Mouse (Mus musculus) left cerebral cortex, postnatal 10 days (tissue): ENCODE measurements around the gene Amigo1. TPM values are rescaled to one million over a fixed set of nuclear protein-coding genes. Genes with fewer than 3 reads are reported as not detected.

ENCODE experiments used
- DNase-seq, 2 experiments: peaks; one replicate each; pipeline ENCODE4 v3.0.0; 2021 to 2022; ENCODE audit warnings: low spot score in 2 of 2, mixed read lengths in 1 of 2; ENCODE audit errors: extremely low spot score in 1 of 2
- intact Hi-C: fragments of 180-260 bp; cut with DNase I; formaldehyde crosslinking; loops from one replicate; pipeline ENCODE4 v1.15.1; 2025
- total RNA-seq, 2 experiments: library from RNA; stranded (reverse); gene quantifications; 2 replicates each; pipeline ENCODE4 v1.2.3; 2021

The Amigo1 gene
- total RNA-seq: 10 to 100 TPM; 36.4 to 38.5 TPM

DNA sequence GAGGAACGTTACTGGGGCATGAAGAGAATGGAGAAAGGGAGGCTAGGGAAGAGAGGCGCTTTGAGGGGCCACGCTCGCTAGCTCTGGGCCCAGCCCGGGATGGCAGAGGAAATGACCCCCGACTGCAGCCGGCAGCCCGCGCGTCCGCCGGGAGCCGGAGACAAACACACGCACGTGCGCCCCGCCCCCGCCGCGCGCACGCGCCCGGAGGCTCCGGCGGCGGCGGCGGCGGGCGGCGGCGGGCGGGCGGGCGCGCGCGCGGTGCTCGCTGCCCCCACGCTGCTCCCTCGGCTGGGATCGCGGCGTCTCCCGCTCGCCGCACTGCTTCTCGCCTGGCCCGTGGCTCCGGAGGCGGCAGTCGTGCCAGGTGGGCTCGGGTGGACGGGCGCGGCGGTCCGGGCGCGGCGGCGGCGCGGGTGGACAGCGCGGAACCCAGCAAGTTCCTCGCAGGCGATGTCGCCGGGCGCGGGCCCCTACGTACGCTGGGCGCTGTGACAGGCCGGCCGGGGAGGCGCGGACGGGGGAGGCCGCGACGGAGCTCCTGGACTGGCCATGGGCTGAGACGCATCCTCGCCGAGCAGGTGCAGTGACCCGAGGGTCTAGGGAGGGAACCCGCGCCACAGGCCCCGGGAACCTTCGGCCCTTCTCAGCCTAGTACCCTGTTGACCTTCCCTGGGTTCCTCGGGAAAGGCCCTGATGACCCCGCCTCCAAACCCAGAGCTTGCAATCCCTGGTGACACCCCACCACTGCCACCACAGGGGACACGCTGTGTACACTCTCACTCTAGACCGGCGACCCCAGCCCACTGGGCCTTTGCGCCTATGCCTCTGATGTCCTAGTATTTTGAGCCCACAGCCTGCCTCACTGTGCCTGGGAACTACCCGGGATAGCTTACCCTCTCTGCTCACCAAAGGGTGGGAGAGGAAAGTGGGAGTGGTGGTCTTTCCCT lies at the start of gene Amigo1:
TSS of gene Amigo1 (plus strand) at position 238 of the 950 bp plus-strand sequence.
- intact Hi-C loops: no loop called here
- DNase-seq: peak in 1 of 2 experiments; percentile 64

- DNase-seq: no peak
- intact Hi-C loops: no loop called here
Measured at GRCm38 (mm10) chr3:108139113-108139512, 47.0 kb upstream of the Amigo1 start.

GRCm38 (mm10) chr3:108140786-108141185 lies 45.3 kb upstream of the Amigo1 start:
- no peak for DNase-seq
- intact Hi-C loops: loop anchor here (10.0 kb wide), 1 partner anchor 206 kb away; the partner anchor contains the start of gene Gstm7

DNA sequence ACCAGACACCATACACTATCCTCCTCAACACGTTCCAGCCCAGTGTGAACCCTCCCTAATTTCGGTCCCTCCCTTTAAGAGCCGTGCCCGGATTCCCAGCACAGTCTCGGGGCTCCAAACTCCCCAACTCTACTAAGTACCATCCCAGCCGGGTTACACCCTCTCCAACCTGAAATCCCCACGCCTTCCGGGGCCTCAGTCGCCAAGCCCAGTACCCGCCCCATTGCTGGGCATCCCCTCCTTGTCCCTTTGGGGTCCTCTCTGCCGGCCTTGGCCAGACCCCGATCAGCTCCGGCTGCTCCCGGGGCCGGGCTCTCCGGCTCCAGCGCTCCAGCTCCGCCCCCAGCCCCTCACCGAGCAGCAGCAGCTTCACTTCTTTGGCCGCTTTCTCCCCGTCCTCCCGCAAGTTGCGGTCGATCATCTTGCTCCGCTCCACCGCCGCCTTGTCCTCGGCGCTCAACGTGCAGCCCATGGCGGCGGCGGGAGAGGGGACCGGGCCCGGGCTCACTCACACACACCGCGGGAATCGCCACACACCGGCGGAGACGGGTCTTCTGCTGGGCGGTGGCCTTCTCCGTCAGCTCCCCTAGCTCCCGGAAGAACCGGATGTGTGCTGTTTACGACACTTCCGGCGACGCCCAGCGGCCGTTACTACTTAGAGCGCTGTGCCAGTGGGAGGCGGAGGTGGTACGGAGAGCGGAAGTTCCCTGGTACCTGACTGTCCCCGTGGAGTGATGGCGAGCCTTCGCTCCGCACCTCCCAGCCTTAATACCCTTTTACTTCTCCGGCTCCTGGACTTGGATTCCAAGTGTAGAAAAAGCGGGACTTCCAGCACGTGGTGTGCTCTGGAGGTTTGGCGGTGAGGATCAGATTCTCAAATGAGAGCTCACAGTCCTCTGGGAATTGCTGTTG lies 40.3 kb upstream of the Amigo1 start, which contains the start of gene Gnai3:
TSS of gene Gnai3 (minus strand) at position 613 of the 912 bp plus-strand sequence.
- intact Hi-C loops: loop anchor here (5.0 to 10.0 kb wide), 3 partner anchors 73 to 278 kb away; partner anchors contain the start of gene Gstm7
- peak; percentile 90 to 92 for DNase-seq

DNA sequence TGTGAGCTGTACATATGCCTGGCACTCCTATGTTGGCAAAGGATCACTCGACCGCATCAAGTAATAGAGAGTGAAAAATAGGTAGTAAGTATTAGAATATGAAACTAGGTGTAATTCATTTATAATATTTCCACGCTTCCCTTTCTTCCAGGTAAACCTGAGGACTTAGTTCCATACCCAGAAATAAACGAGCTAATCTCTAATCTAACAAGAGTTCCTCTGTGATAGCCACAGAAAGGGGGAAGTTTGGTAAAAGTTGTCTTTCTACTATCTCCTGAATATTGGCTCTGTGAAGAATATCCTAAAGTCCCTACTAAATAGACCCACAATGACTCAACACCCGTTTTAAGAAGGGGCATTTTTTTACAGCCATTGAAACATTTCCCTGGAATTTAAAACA lies 39.5 kb upstream of the Amigo1 start:
- no peak for DNase-seq
- intact Hi-C loops: loop anchor here (5.0 to 10.0 kb wide), 3 partner anchors 74 to 279 kb away; partner anchors contain the start of gene Gstm7

DNA sequence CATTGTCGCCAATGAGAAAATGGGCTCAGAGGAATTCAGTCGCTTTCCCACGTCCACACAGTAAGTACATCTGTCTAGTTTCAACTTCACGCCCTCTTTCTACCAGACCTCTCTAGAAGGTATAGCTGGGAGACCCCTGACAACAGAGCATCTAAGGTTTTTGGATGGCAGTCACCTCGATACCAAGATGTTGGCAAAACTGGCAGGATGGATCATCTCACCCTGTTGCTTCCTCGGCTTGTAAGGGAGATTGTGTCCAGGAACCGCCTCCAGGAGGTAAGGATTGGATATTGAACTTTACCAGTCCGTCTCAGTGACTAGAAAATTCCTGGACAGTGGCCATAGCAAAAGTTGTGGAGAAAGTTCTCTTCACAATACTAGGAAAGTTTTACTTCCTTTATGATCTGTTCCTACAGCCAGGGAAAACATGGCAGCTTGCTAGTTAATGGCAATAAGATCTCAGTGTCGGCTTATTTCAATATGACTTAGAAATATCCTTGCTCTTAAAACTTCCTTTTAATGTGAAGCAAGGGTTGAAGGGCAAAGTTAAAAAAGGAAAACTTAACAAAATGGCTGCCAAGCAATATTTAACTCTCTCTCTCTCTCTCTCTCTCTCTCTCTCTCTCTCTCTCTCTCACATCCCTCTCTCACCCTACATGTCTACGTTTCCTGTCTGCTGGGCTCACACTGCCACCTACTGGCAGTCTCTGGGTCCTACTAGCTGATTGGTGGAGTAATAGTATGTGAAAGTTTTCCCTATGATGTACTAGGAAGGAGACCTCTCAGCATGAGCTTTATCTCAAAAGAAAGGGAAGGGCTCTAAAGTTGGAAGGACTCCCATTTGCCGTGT lies 38.5 kb upstream of the Amigo1 start:
- intact Hi-C loops: loop anchor here (5.0 to 10.0 kb wide), 3 partner anchors 75 to 280 kb away; partner anchors contain the start of gene Gstm7
- peak; percentile 88 to 91 for DNase-seq

GRCm38 (mm10) chr3:108152290-108152689 lies 33.8 kb upstream of the Amigo1 start:
- no peak for DNase-seq
- intact Hi-C loops: no loop called here

DNA sequence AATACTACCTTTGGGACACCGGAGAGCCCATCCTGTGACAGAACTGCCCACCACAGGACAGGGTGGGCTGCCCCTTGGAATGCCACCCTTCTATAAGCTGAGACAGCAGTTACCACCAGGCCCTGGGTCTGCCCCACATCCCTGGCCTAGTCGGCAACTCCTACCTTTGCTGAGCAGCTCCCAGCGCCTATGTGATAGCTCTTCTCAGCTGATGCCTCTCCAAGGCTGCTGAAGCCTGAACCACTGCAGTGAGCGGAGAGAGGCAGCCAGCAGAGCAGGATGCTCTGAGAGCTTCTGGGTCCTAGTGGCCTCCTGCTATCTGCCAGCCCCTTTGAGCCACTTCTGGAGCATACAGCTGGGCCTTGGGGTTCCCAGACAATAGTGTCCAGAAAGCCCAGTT lies 31.5 kb upstream of the Amigo1 start, which contains the start of gene Gpr61:
TSS of gene Gpr61 (minus strand) at position 227 of the 400 bp plus-strand sequence.
- intact Hi-C loops: no loop called here
- peak; percentile 56 to 62 for DNase-seq

DNA sequence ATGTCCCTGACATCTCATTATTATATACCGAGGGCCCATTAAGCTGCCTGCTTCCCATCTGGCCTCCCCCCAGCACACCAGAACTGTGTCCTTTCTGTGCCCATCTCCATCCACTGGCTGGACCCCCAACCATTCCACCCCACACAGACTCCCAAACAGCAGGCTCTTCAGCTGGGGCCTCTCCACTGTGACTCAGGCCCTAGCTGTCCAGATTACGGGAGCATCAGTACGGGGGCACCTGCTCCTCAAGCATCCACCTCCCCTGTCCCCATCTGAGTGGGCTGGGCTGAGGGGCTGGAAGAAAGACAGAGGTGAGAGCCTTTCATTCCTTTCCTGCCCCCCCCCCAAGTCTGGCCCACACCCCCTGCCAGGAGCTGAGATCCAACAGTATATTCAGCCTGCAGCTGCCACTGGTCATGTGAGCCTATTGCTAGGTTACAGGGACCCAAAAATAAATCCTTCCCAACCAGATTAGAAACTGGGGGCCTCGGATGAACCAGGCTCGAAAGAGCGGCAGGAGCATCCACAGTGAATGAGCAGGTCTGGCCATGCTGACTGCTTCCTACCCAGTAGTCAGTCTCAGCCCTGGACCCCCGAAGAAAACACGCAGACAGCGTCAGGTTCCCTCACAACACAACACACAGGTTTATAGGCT lies 27.6 kb upstream of the Amigo1 start:
- peak; percentile 61 to 71 for DNase-seq
- intact Hi-C loops: no loop called here

- no peak for DNase-seq
Measured at GRCm38 (mm10) chr3:108164091-108164490, 22.0 kb upstream of the Amigo1 start.

GRCm38 (mm10) chr3:108164807-108165206 lies 21.3 kb upstream of the Amigo1 start:
- peak; percentile 75 to 91 for DNase-seq
- intact Hi-C loops: loop anchor here (5.0 kb wide), 2 partner anchors 37 to 107 kb away; partner anchors contain the start of gene Cyb561d1

More at GRCm38 (mm10) chr3:108164091-108164490, 22.0 kb upstream of the Amigo1 start:
- intact Hi-C loops: loop anchor here (5.0 kb wide), 2 partner anchors 38 to 108 kb away; partner anchors contain the start of gene Cyb561d1

GRCm38 (mm10) chr3:108165532-108166315 lies 20.4 kb upstream of the Amigo1 start:
- DNase-seq: peak in 1 of 2 experiments; percentile 53
- intact Hi-C loops: no loop called here

- intact Hi-C loops: no loop called here
- DNase-seq: peak in 1 of 2 experiments; percentile 78
Measured at GRCm38 (mm10) chr3:108166486-108167211, 19.5 kb upstream of the Amigo1 start.

GRCm38 (mm10) chr3:108167499-108167898 lies 18.6 kb upstream of the Amigo1 start:
- intact Hi-C loops: no loop called here
- DNase-seq: no peak

- intact Hi-C loops: no loop called here
- no peak for DNase-seq
Measured at GRCm38 (mm10) chr3:108169199-108169598, 16.9 kb upstream of the Amigo1 start.
